Mouse (Mus musculus) E14TG2a.4 (cell line): ENCODE results near the gene Jmjd1c.

Source experiments
- H3K27me3 ChIP-seq: 2 replicates; pipeline ENCODE4 v1.6.1; 2014; ENCODE audit warnings: low read length, control low read depth; ENCODE audit not compliant: insufficient read depth
- H3K36me3 ChIP-seq: 2 replicates; pipeline ENCODE4 v1.6.1; 2014; ENCODE audit warnings: low read length, control low read depth; ENCODE audit not compliant: insufficient read depth
- H3K4me1 ChIP-seq: replicated peaks from 2 replicates; pipeline ENCODE4 v1.6.1; 2014; ENCODE audit warnings: low read depth, low read length, control low read depth
- H3K4me3 ChIP-seq: replicated peaks from 2 replicates; pipeline ENCODE4 v1.5.1; 2014; ENCODE audit warnings: mild to moderate bottlenecking, low read length
- H3K9me3 ChIP-seq: 2 replicates; pipeline ENCODE4 v1.6.1; 2014; ENCODE audit warnings: low read length, control low read depth
- CTCF ChIP-seq: conservative IDR thresholded peaks from 2 replicates; pipeline ENCODE4 v1.5.1; 2014; ENCODE audit warnings: low read length
- NANOG ChIP-seq: IDR thresholded peaks from 2 replicates; pipeline ENCODE4 v1.6.1; 2014; ENCODE audit warnings: borderline replicate concordance, low read length, mixed read lengths
- POU5F1 ChIP-seq: IDR thresholded peaks from 2 replicates; pipeline ENCODE4 v1.6.1; 2014; ENCODE audit warnings: low read length, borderline replicate concordance

Gene Jmjd1c

GRCm38 (mm10) chr10:67095798-67096620 lies at the start of gene Jmjd1c:
TSS of gene Jmjd1c (plus strand) at chr10:67096125.
- H3K4me1 ChIP-seq = peaks cover 54% of the 10 kb centered on the region
- H3K36me3 ChIP-seq = peaks cover 14% of the 10 kb centered on the region; the same call in 1 of the 2 replicates
- TF ChIP-seq CTCF (no peak), POU5F1 (no peak), NANOG (no peak)
- H3K27me3 ChIP-seq = no peaks in the 10 kb centered on the region
- H3K4me3 ChIP-seq = peak within 1 kb of the TSS; percentile 93
- H3K9me3 ChIP-seq = no peaks in the 10 kb centered on the region

DNA sequence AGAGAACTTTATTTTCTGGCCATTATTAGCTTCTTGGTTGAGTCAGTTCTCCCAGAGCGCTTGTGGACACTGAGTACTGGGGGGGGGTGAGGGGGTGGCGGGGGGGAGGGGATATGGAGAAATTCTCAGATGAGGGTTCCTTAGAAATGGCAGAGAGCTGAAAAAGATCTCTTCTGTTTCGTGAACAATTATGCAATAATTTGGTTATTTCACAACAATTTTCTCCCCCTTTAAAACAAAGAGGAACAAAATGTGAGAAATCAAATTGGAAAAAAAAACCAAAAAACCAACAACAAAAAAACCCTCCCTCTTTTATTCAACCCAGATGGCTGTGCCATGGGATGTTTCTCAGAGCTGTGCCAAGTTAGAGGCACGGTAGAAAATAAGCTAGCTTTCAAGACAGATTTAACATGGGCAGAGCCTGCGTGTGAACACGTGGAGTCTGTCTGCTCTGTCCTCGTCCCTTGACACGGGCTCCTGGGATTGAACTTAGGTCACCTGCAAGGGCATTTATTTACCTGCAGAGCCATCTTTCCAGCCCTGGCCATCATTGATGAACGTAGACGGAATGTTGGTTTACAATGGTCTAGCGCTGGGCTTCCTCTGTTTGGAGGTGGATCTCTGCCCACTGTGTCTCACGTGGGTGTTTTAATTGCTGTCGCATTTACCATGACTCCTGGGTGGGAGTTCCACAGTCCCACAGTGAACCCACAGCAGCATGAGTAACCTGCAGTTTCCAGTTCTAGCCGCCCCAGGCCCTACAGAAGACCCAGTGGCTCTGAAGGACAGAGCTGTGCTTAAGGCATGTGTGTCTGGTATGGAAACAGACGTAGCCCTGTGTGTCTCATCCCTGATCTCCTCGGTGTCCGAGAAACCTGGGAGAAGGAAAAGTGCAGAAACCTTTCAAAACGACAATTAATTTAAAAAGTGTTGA lies 47.9 kb upstream of the Jmjd1c start:
- H3K9me3 ChIP-seq = no peaks in the 10 kb centered on the region
- peaks cover 5% of the 10 kb centered on the region; the same call in 1 of the 2 replicates for H3K36me3 ChIP-seq
- no peaks in the 10 kb centered on the region for H3K27me3 ChIP-seq
- H3K4me1 ChIP-seq = peaks cover 89% of the 10 kb centered on the region
- 0 out of 2 replicates have a peak overlapping the region, but pooled peaks have one; percentile 3 for H3K4me3 ChIP-seq
- no peak for TF ChIP-seq NANOG
- TF ChIP-seq POU5F1 = no peak
- TF ChIP-seq CTCF = no peak

DNA sequence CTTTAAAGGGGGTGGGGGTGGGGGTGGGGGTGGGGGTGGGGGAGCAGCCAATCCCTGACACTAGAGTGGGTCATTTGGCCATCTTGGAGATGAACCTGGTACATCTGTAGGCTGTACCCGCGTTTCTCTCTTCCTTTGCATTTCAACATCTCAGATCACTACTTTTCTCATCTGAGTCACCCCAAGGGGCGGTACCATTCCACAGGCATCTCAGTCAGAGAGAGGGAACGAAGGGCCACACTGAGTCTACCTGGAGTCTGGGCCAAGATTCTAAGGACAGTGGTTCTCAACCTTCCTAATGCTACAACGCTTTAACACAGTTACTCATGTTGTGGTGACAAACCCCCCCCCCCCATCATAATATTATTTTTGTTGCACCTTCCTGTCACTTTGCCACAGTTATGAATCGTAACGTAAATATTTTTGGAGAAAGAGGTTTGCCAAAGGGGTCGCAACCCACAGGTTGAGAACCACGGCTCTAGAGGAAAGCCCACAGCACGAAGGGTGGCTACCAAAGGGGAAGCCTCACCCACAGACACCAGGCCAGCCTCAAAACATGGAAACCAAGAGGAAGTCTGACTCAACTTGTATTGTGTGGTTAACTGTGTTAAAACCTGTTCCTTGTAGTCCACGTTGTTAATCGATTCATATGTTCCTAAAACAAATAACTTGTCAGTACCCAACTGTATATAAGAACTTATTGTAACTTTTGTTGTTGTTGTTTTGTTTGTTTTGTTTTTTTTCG lies 46.9 kb upstream of the Jmjd1c start:
- no peaks in the 10 kb centered on the region for H3K9me3 ChIP-seq
- TF ChIP-seq CTCF = no peak
- no peak for TF ChIP-seq POU5F1
- TF ChIP-seq NANOG = no peak
- H3K4me1 ChIP-seq = peaks cover 87% of the 10 kb centered on the region

GRCm38 (mm10) chr10:67049621-67050020 lies 46.3 kb upstream of the Jmjd1c start:
- Histone ChIP-seq H3K27me3 (no peaks in the 10 kb centered on the region), H3K4me1 (peaks cover 85% of the 10 kb centered on the region), H3K9me3 (no peaks in the 10 kb centered on the region), H3K4me3 (no peak overlapping the region), H3K36me3 (no peaks in the 10 kb centered on the region)
- TF ChIP-seq NANOG (0 out of 2 replicates have a peak, but pooled peaks have one; percentile 25), POU5F1 (no peak)

More for the DNA sequence above, 46.9 kb upstream of the Jmjd1c start:
- Histone ChIP-seq H3K4me3 (no peak overlapping the region), H3K27me3 (no peaks in the 10 kb centered on the region), H3K36me3 (no peaks in the 10 kb centered on the region)

DNA sequence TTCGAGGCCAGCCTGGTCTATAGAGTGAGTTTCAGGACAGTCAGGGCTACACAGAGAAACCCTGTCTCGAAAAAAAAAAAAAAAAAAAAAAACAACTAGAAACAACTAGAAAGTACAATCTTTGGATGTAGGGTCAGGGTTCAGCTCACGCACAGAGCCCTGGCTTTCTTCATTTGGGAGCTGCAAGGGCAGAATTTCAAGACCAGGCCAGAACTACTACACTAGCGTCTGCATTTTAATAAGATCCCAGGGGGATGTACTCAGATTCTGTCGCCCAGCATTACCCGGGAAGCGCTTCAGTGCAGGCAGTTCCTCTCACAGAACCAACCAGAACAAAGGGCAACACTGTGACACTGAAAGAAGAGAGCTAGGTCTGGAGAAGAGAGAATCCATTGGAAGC lies 45.2 kb upstream of the Jmjd1c start:
- Histone ChIP-seq H3K4me1 (peaks cover 73% of the 10 kb centered on the region), H3K36me3 (no peaks in the 10 kb centered on the region), H3K9me3 (no peaks in the 10 kb centered on the region), H3K27me3 (0 out of 2 replicates have a peak, but pooled peaks cover 4% of the 10 kb centered on the region), H3K4me3 (no peak overlapping the region)
- no peak for TF ChIP-seq NANOG
- no peak for TF ChIP-seq POU5F1
- no peak for TF ChIP-seq CTCF

- no peaks in the 10 kb centered on the region for H3K9me3 ChIP-seq
- no peaks in the 10 kb centered on the region for H3K36me3 ChIP-seq
- H3K4me1 ChIP-seq = peaks cover 66% of the 10 kb centered on the region
- 0 out of 2 replicates have a peak, but pooled peaks cover 8% of the 10 kb centered on the region for H3K27me3 ChIP-seq
- TF ChIP-seq NANOG (no peak), CTCF (no peak), POU5F1 (no peak)
- H3K4me3 ChIP-seq = no peak overlapping the region
Measured at GRCm38 (mm10) chr10:67051466-67051865, 44.5 kb upstream of the Jmjd1c start.

DNA sequence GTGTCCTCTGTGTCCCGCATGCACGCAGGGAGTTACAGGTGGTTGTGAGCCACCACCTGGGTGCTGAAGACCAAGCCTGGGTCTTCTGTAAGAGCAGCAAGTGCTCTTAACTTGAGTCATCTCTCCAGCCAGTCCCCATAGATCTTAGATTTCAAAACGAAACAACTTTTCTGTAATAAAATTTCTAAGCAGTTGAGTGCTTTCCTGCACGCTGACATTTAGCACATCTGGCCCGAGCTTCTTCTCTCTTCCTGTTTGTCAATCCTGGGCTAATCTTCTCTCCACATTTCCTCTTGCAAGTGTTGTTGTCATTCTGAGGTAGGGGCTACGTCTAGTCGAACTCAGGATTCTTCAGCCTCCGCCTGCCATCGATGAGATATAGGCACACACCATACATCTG lies 43.5 kb upstream of the Jmjd1c start:
- Histone ChIP-seq H3K4me3 (no peak overlapping the region), H3K4me1 (peaks cover 59% of the 10 kb centered on the region), H3K27me3 (0 out of 2 replicates have a peak, but pooled peaks cover 8% of the 10 kb centered on the region), H3K36me3 (no peaks in the 10 kb centered on the region), H3K9me3 (no peaks in the 10 kb centered on the region)
- TF ChIP-seq POU5F1 (no peak), CTCF (no peak), NANOG (no peak)

DNA sequence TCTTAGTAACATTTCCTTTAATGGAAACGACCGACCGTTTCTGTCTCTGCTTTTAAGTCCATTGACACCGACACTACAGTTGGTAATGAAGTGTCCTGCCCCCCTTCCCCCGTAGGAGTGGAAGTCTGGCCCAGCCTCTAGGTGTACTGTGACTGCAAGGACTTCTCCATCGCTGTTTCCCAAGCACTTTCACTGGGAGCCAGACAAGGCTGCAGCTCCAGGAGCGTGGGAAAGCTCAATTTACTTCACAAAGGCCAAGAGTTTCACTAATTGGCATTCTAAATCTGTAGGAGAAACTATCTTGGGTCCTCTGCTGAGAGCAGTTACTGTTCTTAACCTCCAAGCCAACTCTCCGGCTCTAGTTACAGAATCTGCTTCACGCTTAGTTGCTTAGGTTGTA lies 42.5 kb upstream of the Jmjd1c start:
- TF ChIP-seq NANOG (peak; percentile 43; the same call in 1 of the 2 replicates), CTCF (no peak), POU5F1 (no peak)
- no peak overlapping the region for H3K4me3 ChIP-seq
- peaks cover 6% of the 10 kb centered on the region; the same call in 1 of the 2 replicates for H3K36me3 ChIP-seq
- H3K4me1 ChIP-seq = peaks cover 58% of the 10 kb centered on the region
- H3K9me3 ChIP-seq = no peaks in the 10 kb centered on the region
- H3K27me3 ChIP-seq = 0 out of 2 replicates have a peak, but pooled peaks cover 8% of the 10 kb centered on the region
